Mouse (Mus musculus) B cell, adult (primary cell): Measurements from ENCODE around the gene Tpi1. TPM values are rescaled to one million over a fixed set of nuclear protein-coding genes. Genes with fewer than 3 reads are reported as not detected.

ENCODE experiments used
- total RNA-seq: library from RNA; stranded (reverse); gene quantifications from 4 replicates; pipeline ENCODE4 v1.2.4, GENCODE M21; 2023; ENCODE audit not compliant: inconsistent age

The Tpi1 gene
- 53.5 to 62.9 TPM (median 57.4 TPM) in 4 replicates for total RNA-seq

GRCm38 (mm10) chr6:124813933-124814332, at the start of gene Tpi1:
Tpi1 (minus strand) TSS chr6:124814296.

GRCm38 (mm10) chr6:124856916-124857839, 43.1 kb upstream of the Tpi1 start, which contains the start of gene P3h3:
P3h3 (minus strand) TSS chr6:124857752.

GRCm38 (mm10) chr6:124840241-124841167, 26.4 kb upstream of the Tpi1 start, which contains the start of gene Gnb3:
Gnb3 (minus strand) TSS chr6:124840275.

GRCm38 (mm10) chr6:124828868-124829798, 15.0 kb upstream of the Tpi1 start, which contains the start of the genes Usp5 and Cdca3:
Usp5 (minus strand) TSS chr6:124829484.
Cdca3 (plus strand) TSS chr6:124829547.

GRCm38 (mm10) chr6:124808358-124809012, 5.6 kb downstream of the Tpi1 start, which contains the start of gene Spsb2:
Spsb2 (plus strand) TSS chr6:124808661.

GRCm38 (mm10) chr6:124779222-124779983, 34.7 kb downstream of the Tpi1 start, which contains the start of gene Lrrc23:
Lrrc23 (minus strand) TSS chr6:124779727.

GRCm38 (mm10) chr6:124769101-124769765, 44.9 kb downstream of the Tpi1 start, which contains the start of gene Eno2:
Eno2 (minus strand) TSS chr6:124769673.

Other genes with a start within 250 kb of the Tpi1 start
- not detected in 4 replicates for gene C1rb, start 244.0 kb downstream of the Tpi1 start, total RNA-seq
- gene C1s2, start 178.2 kb downstream of the Tpi1 start, total RNA-seq, result not detected in 4 replicates
- gene Lpcat3, start 151.3 kb downstream of the Tpi1 start, total RNA-seq, result 44.7 to 51.8 TPM (median 50.1 TPM) in 4 replicates
- gene Emg1, start 102.1 kb downstream of the Tpi1 start, total RNA-seq, result 116 to 132 TPM (median 125 TPM) in 4 replicates
- gene Phb2, start 102.0 kb downstream of the Tpi1 start, total RNA-seq, result 223 to 242 TPM (median 231 TPM) in 4 replicates
- 597 to 656 TPM (median 630 TPM) in 4 replicates for gene Ptpn6, start 75.6 kb downstream of the Tpi1 start, total RNA-seq
- 253 to 263 TPM (median 258 TPM) in 4 replicates for gene Grcc10, start 72.9 kb downstream of the Tpi1 start, total RNA-seq
- 0.16 to 2.3 TPM in 2 of 4 replicates, not detected in the others for gene Gm45234, start 58.3 kb downstream of the Tpi1 start, total RNA-seq
- gene Atn1, start 57.8 kb downstream of the Tpi1 start, total RNA-seq, result 21.1 to 30.7 TPM (median 28.7 TPM) in 4 replicates
- gene Eno2, start 44.6 kb downstream of the Tpi1 start, total RNA-seq, result 3.9 to 7.0 TPM (median 6.0 TPM) in 4 replicates
- gene Lrrc23, start 34.6 kb downstream of the Tpi1 start, total RNA-seq, result 3.5 to 4.3 TPM (median 3.9 TPM) in 4 replicates
- 4.3 to 8.0 TPM (median 5.3 TPM) in 4 replicates for gene Spsb2, start 5.6 kb downstream of the Tpi1 start, total RNA-seq
- gene Usp5, start 15.2 kb upstream of the Tpi1 start, total RNA-seq, result 67.6 to 86.7 TPM (median 79.3 TPM) in 4 replicates
- 2.7 to 6.3 TPM (median 4.4 TPM) in 4 replicates for gene Cdca3, start 15.3 kb upstream of the Tpi1 start, total RNA-seq
- gene Gnb3, start 26.0 kb upstream of the Tpi1 start, total RNA-seq, result 0.29 to 0.30 TPM in 2 of 4 replicates, not detected in the others
- gene P3h3, start 43.5 kb upstream of the Tpi1 start, total RNA-seq, result 0.19 to 0.51 TPM in 2 of 4 replicates, not detected in the others
- 0.51 to 0.99 TPM (median 0.79 TPM) in 4 replicates for gene Gpr162, start 49.7 kb upstream of the Tpi1 start, total RNA-seq
- 0.35 to 0.93 TPM (median 0.60 TPM) in 4 replicates for gene Cd4, start 73.9 kb upstream of the Tpi1 start, total RNA-seq
- 0.26 to 0.69 TPM (median 0.48 TPM) in 4 replicates for gene Lag3, start 97.4 kb upstream of the Tpi1 start, total RNA-seq
- 42.1 to 57.3 TPM (median 46.3 TPM) in 4 replicates for gene Ptms, start 105.8 kb upstream of the Tpi1 start, total RNA-seq
- 97.3 to 112 TPM (median 105 TPM) in 4 replicates for gene Mlf2, start 117.1 kb upstream of the Tpi1 start, total RNA-seq
- gene Cops7a, start 151.2 kb upstream of the Tpi1 start, total RNA-seq, result 51.9 to 60.4 TPM (median 54.0 TPM) in 4 replicates
- 0.22 to 0.58 TPM (median 0.24 TPM) in 3 of 4 replicates, not detected in the other for gene Pianp, start 182.4 kb upstream of the Tpi1 start, total RNA-seq
- 93.2 to 96.8 TPM (median 95.4 TPM) in 4 replicates for gene Zfp384, start 194.8 kb upstream of the Tpi1 start, total RNA-seq
- gene Ing4, start 225.5 kb upstream of the Tpi1 start, total RNA-seq, result 78.0 to 92.0 TPM (median 85.9 TPM) in 4 replicates
- 11.9 to 20.6 TPM (median 13.3 TPM) in 4 replicates for gene Acrbp, start 235.4 kb upstream of the Tpi1 start, total RNA-seq